Mouse (Mus musculus): ENCODE measurements around the gene Serpina3a. TPM values are rescaled to one million over a fixed set of nuclear protein-coding genes. Genes with fewer than 3 reads are reported as not detected.
"Not testable (repeated sequence)": the region's sequence is repeated elsewhere in the genome, so short reads cannot be mapped to it uniquely, and the experiment has no call there.

Gene Serpina3a
- not detected in 2 replicates for polyA plus RNA-seq (2016; fragmentation: Nextera tagmentation; extraction: Ambion mirVana)

DNA sequence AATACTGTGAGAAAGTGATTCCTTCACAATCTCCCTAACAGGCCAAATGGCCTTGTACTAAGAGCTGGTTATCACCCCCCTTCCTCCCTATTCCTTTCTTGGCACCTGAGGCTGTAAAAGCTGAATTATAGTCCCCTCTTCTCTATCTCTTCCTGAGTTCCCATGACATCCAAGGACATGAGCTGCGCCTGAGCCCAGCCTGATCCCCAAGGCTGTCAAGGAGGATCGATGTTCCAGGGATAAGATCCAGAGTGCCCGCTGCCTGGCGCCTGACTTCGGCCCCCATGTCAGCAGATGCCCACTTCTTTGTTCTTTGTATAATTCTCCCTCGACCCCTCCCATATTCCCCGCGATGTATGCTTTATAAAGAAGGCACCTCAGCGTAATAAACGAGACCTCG is at the start of gene Serpina3a:
TSS of gene Serpina3a (plus strand) at position 392 of the 400 bp plus-strand sequence.
- H3K4me2 ChIP-seq (replicated peaks); H3K36me3 ChIP-seq; H3K27me3 ChIP-seq (replicated peaks); H3K9ac ChIP-seq; H3K27ac ChIP-seq; H3K4me3 ChIP-seq; H3K4me1 ChIP-seq; ATAC-seq (ENCODE audit: low FRiP score, low read depth); H3K9me3 ChIP-seq: not testable (repeated sequence)
- 86% methylated on average over 11 of the region's 11 CpGs for WGBS

DNA sequence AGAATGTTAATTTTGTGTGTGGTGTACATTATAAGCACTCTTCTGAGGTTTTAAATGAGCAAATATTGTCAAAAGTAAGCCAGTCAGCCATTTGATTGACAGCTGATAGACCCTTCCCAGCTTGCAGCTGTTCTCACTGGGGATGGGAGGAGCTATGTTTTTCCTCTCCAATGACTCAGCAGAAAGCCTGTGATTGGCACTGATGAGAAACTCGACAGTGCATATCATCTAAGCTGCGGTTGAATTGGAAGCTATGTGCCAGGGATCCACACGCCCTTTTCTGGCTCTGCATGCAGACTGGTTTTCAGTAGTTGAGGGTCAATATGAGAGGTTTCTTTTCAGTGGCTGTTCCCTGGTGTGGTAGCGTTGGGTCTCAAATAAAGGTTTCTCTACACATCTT is 48.0 kb upstream of the Serpina3a start:
- no peak overlapping the region for H3K4me3 ChIP-seq
- no peak overlapping the region for H3K27ac ChIP-seq
- H3K27me3 ChIP-seq (replicated peaks), result no peaks in the 10 kb centered on the region
- H3K9ac ChIP-seq, result no peak overlapping the region
- no peaks in the 10 kb centered on the region for H3K9me3 ChIP-seq
- no peak overlapping the region for H3K4me2 ChIP-seq (replicated peaks)
- ATAC-seq (ENCODE audit: low FRiP score, low read depth), result no peak
- H3K4me1 ChIP-seq, result no peaks in the 10 kb centered on the region
- 67% methylated on average over 4 of the region's 4 CpGs for WGBS
- H3K36me3 ChIP-seq, result no peaks in the 10 kb centered on the region

DNA sequence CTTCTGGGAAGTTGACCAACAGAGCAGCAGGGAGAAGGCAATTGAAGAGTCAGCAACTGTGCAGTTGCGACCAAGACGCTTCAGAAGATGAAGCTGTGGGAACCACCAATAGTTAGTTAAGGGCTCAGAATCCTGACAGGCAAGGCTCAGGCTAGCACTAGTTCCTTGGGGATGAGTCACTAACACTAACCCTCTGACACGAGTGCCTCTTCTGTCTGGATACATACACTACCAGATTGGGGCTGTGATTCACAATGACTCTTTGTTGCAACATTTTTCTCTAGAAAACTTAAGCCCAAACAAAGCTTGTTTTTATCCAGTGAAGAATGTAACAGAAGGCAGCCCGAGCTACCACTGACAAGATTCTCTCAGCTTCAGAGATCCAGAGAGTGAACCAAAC is 47.5 kb upstream of the Serpina3a start:
- H3K4me1 ChIP-seq, result no peaks in the 10 kb centered on the region
- H3K9me3 ChIP-seq, result no peaks in the 10 kb centered on the region
- H3K27me3 ChIP-seq (replicated peaks), result no peaks in the 10 kb centered on the region
- no peak overlapping the region for H3K9ac ChIP-seq
- no peak overlapping the region for H3K4me2 ChIP-seq (replicated peaks)
- no peak overlapping the region for H3K4me3 ChIP-seq
- 76% methylated on average over 4 of the region's 4 CpGs for WGBS
- no peak for ATAC-seq (ENCODE audit: low FRiP score, low read depth)
- H3K27ac ChIP-seq, result no peak overlapping the region
- H3K36me3 ChIP-seq, result no peaks in the 10 kb centered on the region

DNA sequence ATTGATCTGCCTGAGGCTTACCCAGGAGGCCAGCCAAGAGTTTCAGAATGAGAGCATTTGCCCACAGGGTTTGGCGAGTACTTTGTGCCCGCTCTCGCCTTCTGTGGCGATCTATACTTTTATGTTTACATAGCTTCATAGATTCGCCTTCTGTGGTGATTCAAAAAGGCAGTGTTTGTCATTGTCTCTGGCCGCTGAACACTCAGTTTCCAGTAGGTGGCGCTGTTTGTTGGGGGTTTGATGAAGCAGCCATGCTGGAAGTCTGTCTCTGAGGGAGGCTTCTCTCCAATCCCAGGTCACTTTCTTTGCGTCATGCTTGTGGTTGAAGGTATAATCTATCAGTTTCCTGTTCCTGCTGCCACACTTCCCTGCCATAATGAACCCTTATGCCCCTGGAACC is 46.3 kb upstream of the Serpina3a start:
- ATAC-seq (ENCODE audit: low FRiP score, low read depth), result no peak
- Histone ChIP-seq H3K9me3 (no peaks in the 10 kb centered on the region), H3K27me3 (replicated peaks) (no peaks in the 10 kb centered on the region), H3K4me3 (no peak overlapping the region), H3K9ac (no peak overlapping the region), H3K27ac (no peak overlapping the region), H3K4me1 (no peaks in the 10 kb centered on the region), H3K36me3 (no peaks in the 10 kb centered on the region), H3K4me2 (replicated peaks) (no peak overlapping the region)
- WGBS, result 25% methylated on average over 8 of the region's 8 CpGs

DNA sequence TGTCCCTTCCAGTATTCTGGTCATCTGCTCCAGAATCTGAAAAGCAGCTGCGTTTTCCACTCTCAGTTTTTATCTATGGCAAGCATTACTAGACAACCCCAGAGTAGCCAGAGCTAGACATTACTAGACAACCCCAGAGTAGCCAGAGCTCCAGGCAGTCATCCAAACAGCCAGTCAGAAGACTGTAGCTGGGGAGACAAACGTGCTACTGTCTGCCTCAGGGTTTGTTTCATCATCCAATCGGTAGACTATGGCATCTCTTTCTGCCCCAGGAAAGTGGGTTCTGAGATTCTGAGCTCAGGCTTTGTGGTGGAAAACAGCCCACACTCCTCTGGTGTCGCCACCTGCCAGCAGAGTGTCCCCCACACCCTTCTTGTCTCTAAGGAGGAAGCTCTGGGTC is 45.0 kb upstream of the Serpina3a start:
- Histone ChIP-seq H3K4me2 (replicated peaks) (peak overlapping the region; percentile 44), H3K36me3 (no peaks in the 10 kb centered on the region), H3K27me3 (replicated peaks) (no peaks in the 10 kb centered on the region), H3K27ac (no peak overlapping the region), H3K9me3 (no peaks in the 10 kb centered on the region), H3K4me3 (no peak overlapping the region), H3K4me1 (no peaks in the 10 kb centered on the region), H3K9ac (no peak overlapping the region)
- ATAC-seq (ENCODE audit: low FRiP score, low read depth), result peak; percentile 74
- 26% methylated on average over 4 of the region's 4 CpGs for WGBS

DNA sequence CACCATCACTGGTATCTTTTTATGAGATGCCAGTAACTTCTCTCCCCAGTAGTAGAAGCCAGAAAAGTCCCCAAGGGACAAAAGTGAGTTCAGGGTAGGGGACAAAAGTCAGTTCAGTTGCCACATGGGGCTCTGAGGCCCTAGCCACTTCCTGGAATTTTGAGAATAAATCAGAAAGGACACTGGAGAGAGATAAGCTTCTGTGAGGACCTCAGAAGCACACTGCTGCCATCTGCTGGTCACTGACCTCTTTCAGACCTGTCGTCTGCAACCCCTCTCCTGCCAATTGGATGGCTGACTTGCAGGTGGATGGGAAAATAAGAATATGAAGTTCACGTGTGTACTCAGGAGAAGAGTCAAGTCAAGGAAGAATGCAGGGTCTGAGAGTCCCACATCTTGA is 42.9 kb upstream of the Serpina3a start:
- Histone ChIP-seq H3K9me3 (no peaks in the 10 kb centered on the region), H3K4me1 (no peaks in the 10 kb centered on the region), H3K27me3 (replicated peaks) (no peaks in the 10 kb centered on the region), H3K9ac (no peak overlapping the region), H3K27ac (no peak overlapping the region), H3K4me2 (replicated peaks) (no peak overlapping the region), H3K4me3 (no peak overlapping the region), H3K36me3 (no peaks in the 10 kb centered on the region)
- peak; percentile 35; the same call in 1 of the 2 replicates for ATAC-seq (ENCODE audit: low FRiP score, low read depth)
- WGBS, result 10% methylated on average over 2 of the region's 2 CpGs

DNA sequence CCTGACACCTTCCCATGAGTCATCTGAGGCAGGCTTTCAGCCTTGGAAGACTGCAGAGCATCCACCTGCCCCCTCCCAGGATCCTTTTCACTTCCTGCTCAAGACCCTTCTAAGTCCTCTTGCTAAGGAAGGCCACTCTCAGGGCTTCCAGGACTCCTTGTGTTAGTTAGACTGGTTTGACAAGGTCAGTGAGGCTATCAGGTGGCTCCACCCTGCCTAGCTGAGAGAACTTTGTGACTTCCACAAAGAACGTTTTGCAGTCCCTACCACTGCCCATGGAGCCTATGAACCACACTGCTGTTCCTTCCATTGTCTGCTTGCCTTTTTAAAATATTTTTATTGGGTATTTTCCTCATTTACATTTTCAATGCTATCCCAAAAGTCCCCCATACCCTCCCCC is 40.8 kb upstream of the Serpina3a start:
- Histone ChIP-seq H3K4me1 (no peaks in the 10 kb centered on the region), H3K9me3 (no peaks in the 10 kb centered on the region), H3K9ac (no peak overlapping the region), H3K4me3 (no peak overlapping the region), H3K36me3 (no peaks in the 10 kb centered on the region), H3K27me3 (replicated peaks) (no peaks in the 10 kb centered on the region), H3K4me2 (replicated peaks) (no peak overlapping the region), H3K27ac (no peak overlapping the region)
- no peak for ATAC-seq (ENCODE audit: low FRiP score, low read depth)
- WGBS, result 47% methylated on average over 1 of the region's 1 CpGs

DNA sequence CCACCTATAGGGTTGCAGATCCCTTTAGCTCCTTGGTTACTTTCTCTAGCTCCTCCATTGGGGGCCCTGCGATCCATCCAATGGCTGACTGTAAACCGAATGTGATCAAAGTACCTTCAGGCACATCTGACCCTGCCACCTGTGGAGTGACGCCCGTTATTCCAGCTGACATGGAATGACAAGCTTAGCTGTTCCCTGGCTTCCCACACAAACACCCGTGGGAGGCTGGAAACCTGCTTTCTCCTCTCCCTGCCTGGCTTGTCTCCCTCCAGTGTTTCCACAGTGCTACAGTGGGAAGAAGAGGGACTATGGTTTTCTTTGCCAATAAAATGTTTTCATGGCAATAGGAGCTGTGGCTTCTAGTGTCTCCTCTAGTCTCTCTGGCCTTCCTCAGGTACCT is 40.2 kb upstream of the Serpina3a start:
- Histone ChIP-seq H3K9me3 (no peaks in the 10 kb centered on the region), H3K4me2 (replicated peaks) (no peak overlapping the region), H3K9ac (no peak overlapping the region), H3K27ac (no peak overlapping the region), H3K36me3 (no peaks in the 10 kb centered on the region), H3K27me3 (replicated peaks) (no peaks in the 10 kb centered on the region), H3K4me1 (no peaks in the 10 kb centered on the region), H3K4me3 (no peak overlapping the region)
- ATAC-seq (ENCODE audit: low FRiP score, low read depth), result no peak
- WGBS, result 59% methylated on average over 5 of the region's 5 CpGs

DNA sequence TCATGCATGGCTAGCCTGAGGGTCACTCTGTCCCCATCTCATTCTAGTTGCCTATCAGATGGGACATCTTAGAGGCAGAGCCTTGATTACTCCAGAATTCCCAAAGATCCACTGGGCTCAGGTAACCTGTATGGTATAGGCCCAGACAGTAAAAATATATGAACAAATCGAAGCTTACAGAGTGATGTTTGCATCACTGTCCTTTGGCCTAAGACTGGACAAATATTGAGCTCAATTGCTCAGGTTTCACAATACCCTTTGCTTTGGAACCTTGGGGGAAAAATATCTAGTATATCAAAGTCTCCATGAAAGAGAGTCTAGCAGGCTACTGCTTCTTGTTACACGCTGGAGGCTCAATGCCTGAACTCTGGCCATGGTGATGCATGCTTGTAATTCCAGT is 22.4 kb upstream of the Serpina3a start:
- H3K4me3 ChIP-seq, result no peak overlapping the region
- 85% methylated on average over 2 of the region's 2 CpGs for WGBS
- ATAC-seq (ENCODE audit: low FRiP score, low read depth), result no peak
- no peak overlapping the region for H3K27ac ChIP-seq
- no peaks in the 10 kb centered on the region for H3K27me3 ChIP-seq (replicated peaks)
- no peak overlapping the region for H3K4me2 ChIP-seq (replicated peaks)
- no peaks in the 10 kb centered on the region for H3K36me3 ChIP-seq
- no peaks in the 10 kb centered on the region for H3K4me1 ChIP-seq
- no peak overlapping the region for H3K9ac ChIP-seq
- no peaks in the 10 kb centered on the region for H3K9me3 ChIP-seq

DNA sequence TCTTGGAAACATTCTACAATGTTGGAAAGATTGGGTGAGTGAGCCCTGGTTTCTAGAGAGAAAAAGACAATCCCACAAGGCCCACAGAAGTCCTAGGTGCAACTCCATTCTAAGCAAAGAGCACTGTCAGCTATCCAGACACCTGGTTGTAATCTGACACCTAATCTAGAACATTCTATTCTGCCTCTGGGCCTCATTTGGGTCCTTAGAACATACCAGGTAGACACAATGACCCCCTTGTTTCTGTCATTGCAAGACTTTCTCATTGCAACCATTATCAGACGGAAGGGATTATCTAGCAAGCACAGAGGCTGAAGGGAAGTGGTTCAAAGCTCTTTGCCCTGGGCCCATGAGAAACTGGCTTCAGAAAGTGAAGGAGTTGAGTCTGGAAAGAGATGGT is 21.2 kb upstream of the Serpina3a start:
- Histone ChIP-seq H3K9me3 (no peaks in the 10 kb centered on the region), H3K36me3 (no peaks in the 10 kb centered on the region), H3K27ac (no peak overlapping the region), H3K4me2 (replicated peaks) (no peak overlapping the region), H3K4me3 (no peak overlapping the region), H3K27me3 (replicated peaks) (no peaks in the 10 kb centered on the region), H3K9ac (no peak overlapping the region), H3K4me1 (no peaks in the 10 kb centered on the region)
- WGBS, result 85% methylated on average over 1 of the region's 1 CpGs
- ATAC-seq (ENCODE audit: low FRiP score, low read depth), result no peak

DNA sequence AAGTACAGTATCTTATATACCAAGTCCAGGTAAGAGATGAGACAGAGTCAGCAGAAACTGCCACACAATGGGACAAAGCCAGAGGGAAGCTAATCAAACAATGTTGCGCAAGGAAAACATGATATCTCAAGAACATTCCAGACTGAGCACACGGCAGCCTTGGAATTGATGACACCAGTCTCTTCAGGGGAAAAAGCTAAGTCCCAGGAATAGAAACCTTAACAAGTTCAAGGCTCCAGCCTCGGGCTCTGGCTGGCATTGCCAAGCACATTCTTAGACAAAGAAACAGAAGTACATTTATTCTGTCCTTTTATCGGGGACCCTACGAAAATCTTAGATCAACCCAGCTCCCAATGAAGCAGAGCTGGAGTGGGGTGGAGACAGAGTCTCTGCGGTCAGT is 11.8 kb upstream of the Serpina3a start, which contains the start of gene Serpina5:
TSS of gene Serpina5 (plus strand) at position 346 of the 400 bp plus-strand sequence.
- H3K36me3 ChIP-seq, result no peaks in the 10 kb centered on the region
- H3K27me3 ChIP-seq (replicated peaks), result no peaks in the 10 kb centered on the region
- WGBS, result 91% methylated on average over 6 of the region's 6 CpGs
- H3K4me1 ChIP-seq, result no peaks in the 10 kb centered on the region
- no peak within 1 kb of the TSS for H3K9ac ChIP-seq
- no peak within 1 kb of the TSS for H3K27ac ChIP-seq
- no peak within 1 kb of the TSS for H3K4me3 ChIP-seq
- H3K9me3 ChIP-seq, result no peaks in the 10 kb centered on the region
- no peak within 1 kb of the TSS for H3K4me2 ChIP-seq (replicated peaks)
- no peak for ATAC-seq (ENCODE audit: low FRiP score, low read depth)

DNA sequence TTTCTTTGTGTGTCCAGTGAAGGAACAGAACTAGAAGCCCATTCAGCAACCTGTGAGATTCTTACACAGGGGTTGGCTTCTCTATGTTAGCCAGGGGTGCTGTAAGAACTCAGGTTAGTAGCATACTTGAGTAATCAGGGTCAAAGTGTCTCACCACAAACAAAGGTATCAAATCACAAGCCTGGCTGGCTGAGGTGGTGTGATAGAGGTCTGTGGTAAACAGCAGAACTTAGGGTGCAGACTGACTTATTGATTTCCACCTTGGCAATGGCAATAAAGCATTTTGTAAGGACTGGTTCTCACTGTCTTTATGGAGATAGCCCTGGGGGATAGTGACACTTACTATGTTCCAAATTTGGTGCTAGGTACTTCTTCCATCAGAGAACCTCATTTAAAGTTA is 6.7 kb upstream of the Serpina3a start:
- Histone ChIP-seq H3K4me2 (replicated peaks) (no peak overlapping the region), H3K4me1 (no peaks in the 10 kb centered on the region), H3K27ac (no peak overlapping the region), H3K9me3 (no peaks in the 10 kb centered on the region), H3K36me3 (no peaks in the 10 kb centered on the region), H3K9ac (no peak overlapping the region), H3K27me3 (replicated peaks) (no peaks in the 10 kb centered on the region), H3K4me3 (no peak overlapping the region)
- no peak for ATAC-seq (ENCODE audit: low FRiP score, low read depth)

DNA sequence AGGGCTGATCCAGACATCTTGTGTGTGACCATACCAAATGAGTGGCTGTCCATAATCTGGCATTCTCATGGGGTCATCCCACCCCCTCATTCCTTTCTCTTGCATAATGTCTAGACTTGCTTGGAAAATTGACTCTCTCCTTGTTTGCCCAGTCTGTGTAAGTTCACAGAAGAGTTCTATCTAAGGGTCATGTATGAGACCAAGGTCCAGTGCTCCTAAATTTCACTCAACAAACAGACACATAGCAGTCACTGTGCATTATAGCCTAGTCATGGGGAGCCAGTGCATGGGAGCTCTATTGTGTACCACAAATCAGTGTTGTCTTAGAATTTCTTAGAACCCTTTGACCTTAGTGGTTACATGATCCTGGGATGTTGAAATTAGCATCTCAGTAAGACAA is 5.6 kb upstream of the Serpina3a start:
- H3K27ac ChIP-seq, result no peak overlapping the region
- no peak overlapping the region for H3K9ac ChIP-seq
- no peaks in the 10 kb centered on the region for H3K36me3 ChIP-seq
- H3K4me3 ChIP-seq, result no peak overlapping the region
- H3K4me2 ChIP-seq (replicated peaks), result no peak overlapping the region
- no peaks in the 10 kb centered on the region for H3K9me3 ChIP-seq
- no peaks in the 10 kb centered on the region for H3K4me1 ChIP-seq
- H3K27me3 ChIP-seq (replicated peaks), result no peaks in the 10 kb centered on the region
- no peak for ATAC-seq (ENCODE audit: low FRiP score, low read depth)
